Mouse (Mus musculus): Measurements from ENCODE around the gene E130311K13Rik. TPM values are rescaled to one million over a fixed set of nuclear protein-coding genes. Genes with fewer than 3 reads are reported as not detected.

E130311K13Rik gene
- polyA plus RNA-seq, 1 experiment from 2014 or later: 8.2 TPM

DNA sequence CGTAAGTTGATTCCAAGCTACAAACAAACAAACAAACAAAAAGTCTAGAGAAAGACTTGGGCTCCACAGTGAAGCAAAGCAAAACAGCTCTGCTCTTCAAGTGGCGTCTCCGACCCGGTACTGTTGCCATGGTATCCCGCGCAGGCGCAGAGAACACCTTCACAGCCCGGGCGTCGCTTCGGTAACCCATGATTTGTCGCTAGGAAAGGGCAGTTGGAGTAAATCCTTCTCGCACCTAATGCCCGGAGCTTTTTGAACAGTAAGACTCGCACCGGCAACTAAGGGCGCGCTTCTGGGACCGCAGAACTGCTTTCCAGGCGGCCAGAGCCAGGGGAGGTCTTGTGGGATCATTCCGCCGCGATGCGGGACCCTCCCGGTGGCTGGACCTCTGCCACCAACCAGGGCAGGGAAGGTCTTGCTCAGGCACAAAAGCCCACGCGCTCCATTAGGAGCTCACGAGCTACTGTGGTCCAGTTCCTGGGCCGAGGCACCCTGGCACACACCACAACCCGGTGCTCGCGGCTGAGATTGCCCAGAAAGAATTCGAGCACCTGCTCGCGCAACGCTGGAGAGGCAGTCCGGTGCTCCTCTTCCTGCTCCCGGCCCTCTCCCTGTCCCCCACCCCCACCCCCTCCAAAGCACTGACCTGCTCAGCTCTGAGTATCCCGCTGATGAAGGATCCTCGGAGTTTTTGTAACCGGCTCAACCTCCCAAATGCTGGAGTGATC is 30.5 kb downstream of the E130311K13Rik start:
- H3K4me2 ChIP-seq (ENCODE audit: low read depth, low read length): peak overlapping the region; percentile 92
- H3K36me3 ChIP-seq (ENCODE audit: control insufficient read depth, insufficient read depth, low read length): no peaks in the 10 kb centered on the region
- H3K27ac ChIP-seq (ENCODE audit: low read depth, low read length): peak overlapping the region; percentile 87
- H3K4me1 ChIP-seq (ENCODE audit: control insufficient read depth, insufficient read depth, low read length): peaks cover 13% of the 10 kb centered on the region
- peak overlapping the region; percentile 74 for H3K9ac ChIP-seq (replicated peaks; ENCODE audit: low read depth, low read length)
- no peaks in the 10 kb centered on the region for H3K9me3 ChIP-seq (ENCODE audit: control insufficient read depth, low read length)
- peak; percentile 91 for ATAC-seq (ENCODE audit: low read depth)
- 1% methylated on average over 41 of the region's 41 CpGs for WGBS
- no peaks in the 10 kb centered on the region for H3K27me3 ChIP-seq (ENCODE audit: control insufficient read depth, insufficient read depth, low read length)
- peak overlapping the region; percentile 74 for H3K4me3 ChIP-seq (ENCODE audit: low read depth, low read length)

GRCm38 (mm10) chr3:63897177-63897576 is 32.1 kb downstream of the E130311K13Rik start:
- Histone ChIP-seq H3K36me3 (ENCODE audit: control insufficient read depth, insufficient read depth, low read length) (no peaks in the 10 kb centered on the region), H3K27me3 (ENCODE audit: control insufficient read depth, insufficient read depth, low read length) (no peaks in the 10 kb centered on the region), H3K9ac (replicated peaks; ENCODE audit: low read depth, low read length) (no peak overlapping the region), H3K4me3 (ENCODE audit: low read depth, low read length) (peak overlapping the region; percentile 74), H3K4me1 (ENCODE audit: control insufficient read depth, insufficient read depth, low read length) (peaks cover 13% of the 10 kb centered on the region), H3K4me2 (ENCODE audit: low read depth, low read length) (peak overlapping the region; percentile 92; the same call in 1 of the 2 replicates), H3K27ac (ENCODE audit: low read depth, low read length) (no peak overlapping the region), H3K9me3 (ENCODE audit: control insufficient read depth, low read length) (no peaks in the 10 kb centered on the region)
- 0% methylated on average over 1 of the region's 1 CpGs for WGBS
- no peak for ATAC-seq (ENCODE audit: low read depth)

GRCm38 (mm10) chr3:63896303-63896702 is 33.0 kb downstream of the E130311K13Rik start:
- H3K27ac ChIP-seq (ENCODE audit: low read depth, low read length): no peak overlapping the region
- no peak for ATAC-seq (ENCODE audit: low read depth)
- 42% methylated on average over 4 of the region's 4 CpGs for WGBS
- no peak overlapping the region for H3K4me2 ChIP-seq (ENCODE audit: low read depth, low read length)
- H3K27me3 ChIP-seq (ENCODE audit: control insufficient read depth, insufficient read depth, low read length): no peaks in the 10 kb centered on the region
- H3K9ac ChIP-seq (replicated peaks; ENCODE audit: low read depth, low read length): no peak overlapping the region
- H3K36me3 ChIP-seq (ENCODE audit: control insufficient read depth, insufficient read depth, low read length): no peaks in the 10 kb centered on the region
- H3K4me3 ChIP-seq (ENCODE audit: low read depth, low read length): no peak overlapping the region
- no peaks in the 10 kb centered on the region for H3K9me3 ChIP-seq (ENCODE audit: control insufficient read depth, low read length)
- H3K4me1 ChIP-seq (ENCODE audit: control insufficient read depth, insufficient read depth, low read length): peaks cover 13% of the 10 kb centered on the region

DNA sequence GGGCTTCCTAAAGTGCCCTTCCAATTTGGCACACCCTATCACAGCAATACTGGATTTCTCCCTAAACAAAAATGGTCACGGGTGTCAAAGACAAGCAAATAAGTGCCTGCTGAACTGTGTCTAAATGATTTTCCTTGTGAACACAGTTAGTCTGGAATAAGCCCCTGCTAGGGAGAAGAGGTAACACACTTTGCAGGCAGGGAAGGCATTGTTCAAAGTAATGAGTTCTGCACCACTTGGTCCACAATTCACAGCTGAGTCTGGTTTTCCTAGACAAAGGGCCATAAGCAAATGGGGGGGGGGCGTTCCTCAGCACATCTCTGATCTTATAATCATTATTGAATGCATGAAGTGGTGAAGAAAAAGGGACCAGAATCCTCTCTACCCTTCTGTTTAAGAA is 33.5 kb downstream of the E130311K13Rik start:
- Histone ChIP-seq H3K27ac (ENCODE audit: low read depth, low read length) (no peak overlapping the region), H3K9me3 (ENCODE audit: control insufficient read depth, low read length) (no peaks in the 10 kb centered on the region), H3K4me2 (ENCODE audit: low read depth, low read length) (no peak overlapping the region), H3K36me3 (ENCODE audit: control insufficient read depth, insufficient read depth, low read length) (no peaks in the 10 kb centered on the region), H3K27me3 (ENCODE audit: control insufficient read depth, insufficient read depth, low read length) (no peaks in the 10 kb centered on the region), H3K9ac (replicated peaks; ENCODE audit: low read depth, low read length) (no peak overlapping the region), H3K4me3 (ENCODE audit: low read depth, low read length) (no peak overlapping the region), H3K4me1 (ENCODE audit: control insufficient read depth, insufficient read depth, low read length) (peaks cover 13% of the 10 kb centered on the region)
- 13% methylated on average over 2 of the region's 2 CpGs for WGBS
- no peak for ATAC-seq (ENCODE audit: low read depth)

GRCm38 (mm10) chr3:63893677-63894076 is 35.6 kb downstream of the E130311K13Rik start:
- H3K9me3 ChIP-seq (ENCODE audit: control insufficient read depth, low read length): no peaks in the 10 kb centered on the region
- H3K27me3 ChIP-seq (ENCODE audit: control insufficient read depth, insufficient read depth, low read length): no peaks in the 10 kb centered on the region
- no peak overlapping the region for H3K9ac ChIP-seq (replicated peaks; ENCODE audit: low read depth, low read length)
- no peak for ATAC-seq (ENCODE audit: low read depth)
- H3K4me1 ChIP-seq (ENCODE audit: control insufficient read depth, insufficient read depth, low read length): peaks cover 7% of the 10 kb centered on the region; the same call in 1 of the 2 replicates
- H3K36me3 ChIP-seq (ENCODE audit: control insufficient read depth, insufficient read depth, low read length): no peaks in the 10 kb centered on the region
- H3K4me3 ChIP-seq (ENCODE audit: low read depth, low read length): no peak overlapping the region
- H3K4me2 ChIP-seq (ENCODE audit: low read depth, low read length): no peak overlapping the region
- H3K27ac ChIP-seq (ENCODE audit: low read depth, low read length): no peak overlapping the region
- 34% methylated on average over 7 of the region's 7 CpGs for WGBS

DNA sequence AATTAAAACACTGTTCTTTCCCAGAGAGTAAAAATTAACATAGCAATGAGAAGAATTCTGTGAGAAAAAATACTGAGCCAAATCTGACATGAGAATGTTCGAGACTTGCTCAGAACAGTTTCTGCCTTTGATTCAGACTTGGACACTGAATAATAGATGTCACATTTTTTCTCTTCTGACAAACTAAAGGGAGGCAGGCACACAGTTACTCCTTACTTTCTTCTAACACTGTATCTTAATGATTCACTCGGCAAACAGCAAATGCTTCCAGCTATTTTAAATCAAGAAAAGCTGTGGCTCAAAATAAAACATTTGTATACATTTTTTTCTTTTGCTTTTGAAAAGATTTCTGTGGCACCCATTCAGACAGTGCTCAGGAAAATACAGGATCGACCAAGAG is 37.1 kb downstream of the E130311K13Rik start:
- no peaks in the 10 kb centered on the region for H3K4me1 ChIP-seq (ENCODE audit: control insufficient read depth, insufficient read depth, low read length)

GRCm38 (mm10) chr3:63881065-63881464 is 48.2 kb downstream of the E130311K13Rik start:
- Histone ChIP-seq H3K27ac (ENCODE audit: low read depth, low read length) (no peak overlapping the region), H3K4me1 (ENCODE audit: control insufficient read depth, insufficient read depth, low read length) (no peaks in the 10 kb centered on the region)
- WGBS: 78% methylated on average over 2 of the region's 2 CpGs

More for the DNA sequence above, 37.1 kb downstream of the E130311K13Rik start:
- ATAC-seq (ENCODE audit: low read depth): no peak
- Histone ChIP-seq H3K36me3 (ENCODE audit: control insufficient read depth, insufficient read depth, low read length) (no peaks in the 10 kb centered on the region), H3K4me2 (ENCODE audit: low read depth, low read length) (no peak overlapping the region), H3K9ac (replicated peaks; ENCODE audit: low read depth, low read length) (no peak overlapping the region), H3K27me3 (ENCODE audit: control insufficient read depth, insufficient read depth, low read length) (no peaks in the 10 kb centered on the region), H3K27ac (ENCODE audit: low read depth, low read length) (no peak overlapping the region), H3K9me3 (ENCODE audit: control insufficient read depth, low read length) (no peaks in the 10 kb centered on the region), H3K4me3 (ENCODE audit: low read depth, low read length) (no peak overlapping the region)
- WGBS: 52% methylated on average over 3 of the region's 3 CpGs

GRCm38 (mm10) chr3:63878995-63879666 is 50.1 kb downstream of the E130311K13Rik start:
- no peak overlapping the region for H3K27ac ChIP-seq (ENCODE audit: low read depth, low read length)

More at GRCm38 (mm10) chr3:63881065-63881464, 48.2 kb downstream of the E130311K13Rik start:
- no peak overlapping the region for H3K9ac ChIP-seq (replicated peaks; ENCODE audit: low read depth, low read length)
- no peaks in the 10 kb centered on the region for H3K27me3 ChIP-seq (ENCODE audit: control insufficient read depth, insufficient read depth, low read length)
- no peak for ATAC-seq (ENCODE audit: low read depth)
- H3K4me3 ChIP-seq (ENCODE audit: low read depth, low read length): no peak overlapping the region
- no peaks in the 10 kb centered on the region for H3K36me3 ChIP-seq (ENCODE audit: control insufficient read depth, insufficient read depth, low read length)
- H3K4me2 ChIP-seq (ENCODE audit: low read depth, low read length): no peak overlapping the region
- no peaks in the 10 kb centered on the region for H3K9me3 ChIP-seq (ENCODE audit: control insufficient read depth, low read length)

DNA sequence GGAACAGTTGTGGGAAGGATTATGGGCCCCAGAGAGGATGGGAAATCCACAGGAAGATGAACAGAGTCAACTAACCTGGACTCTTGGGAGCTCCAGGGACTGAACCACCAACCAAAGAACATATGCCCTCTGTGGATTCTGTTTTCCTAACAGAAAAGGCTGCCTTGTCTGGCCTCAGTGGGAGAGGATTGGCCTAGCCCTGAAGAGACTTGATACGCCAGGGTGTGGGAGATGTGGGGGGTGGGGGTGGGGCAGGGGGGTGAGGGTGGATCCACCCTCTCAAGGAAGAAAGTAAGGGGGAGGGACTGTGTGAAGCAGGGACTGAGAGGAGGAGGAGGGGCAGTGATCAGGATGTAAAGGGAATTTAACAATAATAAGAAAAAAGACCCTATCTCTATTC is 56.5 kb downstream of the E130311K13Rik start:
- 26% methylated on average over 1 of the region's 1 CpGs for WGBS
- Histone ChIP-seq H3K4me3 (ENCODE audit: low read depth, low read length) (no peak overlapping the region), H3K36me3 (ENCODE audit: control insufficient read depth, insufficient read depth, low read length) (no peaks in the 10 kb centered on the region), H3K9ac (replicated peaks; ENCODE audit: low read depth, low read length) (no peak overlapping the region), H3K9me3 (ENCODE audit: control insufficient read depth, low read length) (no peaks in the 10 kb centered on the region), H3K27me3 (ENCODE audit: control insufficient read depth, insufficient read depth, low read length) (no peaks in the 10 kb centered on the region), H3K4me2 (ENCODE audit: low read depth, low read length) (no peak overlapping the region), H3K4me1 (ENCODE audit: control insufficient read depth, insufficient read depth, low read length) (no peaks in the 10 kb centered on the region), H3K27ac (ENCODE audit: low read depth, low read length) (no peak overlapping the region)
- ATAC-seq (ENCODE audit: low read depth): no peak

More at GRCm38 (mm10) chr3:63878995-63879666, 50.1 kb downstream of the E130311K13Rik start:
- no peak overlapping the region for H3K4me3 ChIP-seq (ENCODE audit: low read depth, low read length)
- no peak overlapping the region for H3K4me2 ChIP-seq (ENCODE audit: low read depth, low read length)
- WGBS: 41% methylated on average over 4 of the region's 4 CpGs
- no peaks in the 10 kb centered on the region for H3K36me3 ChIP-seq (ENCODE audit: control insufficient read depth, insufficient read depth, low read length)
- H3K4me1 ChIP-seq (ENCODE audit: control insufficient read depth, insufficient read depth, low read length): no peaks in the 10 kb centered on the region
- H3K9ac ChIP-seq (replicated peaks; ENCODE audit: low read depth, low read length): no peak overlapping the region
- H3K9me3 ChIP-seq (ENCODE audit: control insufficient read depth, low read length): no peaks in the 10 kb centered on the region
- no peaks in the 10 kb centered on the region for H3K27me3 ChIP-seq (ENCODE audit: control insufficient read depth, insufficient read depth, low read length)
- ATAC-seq (ENCODE audit: low read depth): peak; percentile 78

All from neural tube, embryonic 14.5 days (tissue).